Mouse (Mus musculus) kidney, adult 10 weeks (tissue): ENCODE measurements around the gene Gng13. TPM values are rescaled to one million over a fixed set of nuclear protein-coding genes. Genes with fewer than 3 reads are reported as not detected.

ENCODE experiments used
- polyA plus RNA-seq: library from polyadenylated mRNA; stranded (reverse); fragments of 350-450 nt; fragmentation: Illumina TruSeq; extraction: RNeasy Lipid Tissue Mini Kit (QIAGEN cat#74804); gene quantifications from one replicate; pipeline ENCODE4 v1.2.3, GENCODE M21; 2014; ENCODE audit warnings: low read depth, low replicate concordance

Gng13 gene
- not detected for polyA plus RNA-seq

GRCm38 (mm10) chr17:25716711-25717637 is at the start of gene Gng13:
Gene Gng13, plus strand, starts transcription at chr17:25717171.

GRCm38 (mm10) chr17:25727265-25728008 is 10.5 kb downstream of the Gng13 start, which contains the start of the genes Chtf18 and Rpusd1:
Gene Chtf18, minus strand, starts transcription at chr17:25727419.
Gene Rpusd1, plus strand, starts transcription at chr17:25727670.

GRCm38 (mm10) chr17:25735745-25736144 is 18.8 kb downstream of the Gng13 start, which contains the start of gene Mslnl:
Gene Mslnl, plus strand, starts transcription at chr17:25736042.

GRCm38 (mm10) chr17:25754241-25754640 is 37.3 kb downstream of the Gng13 start, which contains the start of gene Msln:
Gene Msln, minus strand, starts transcription at chr17:25754378.

Other genes starting within 250 kb of the Gng13 start
- gene Sstr5, start 219.9 kb upstream of the Gng13 start, polyA plus RNA-seq: not detected
- 0.24 TPM for gene Sox8, start 146.5 kb upstream of the Gng13 start, polyA plus RNA-seq
- gene Lmf1, start 138.1 kb upstream of the Gng13 start, polyA plus RNA-seq: 0.53 TPM
- gene Chtf18, start 10.2 kb downstream of the Gng13 start, polyA plus RNA-seq: not detected
- gene Rpusd1, start 10.5 kb downstream of the Gng13 start, polyA plus RNA-seq: not detected
- gene Mslnl, start 18.9 kb downstream of the Gng13 start, polyA plus RNA-seq: not detected
- gene Msln, start 37.2 kb downstream of the Gng13 start, polyA plus RNA-seq: not detected
- gene Narfl, start 56.6 kb downstream of the Gng13 start, polyA plus RNA-seq: 2.3 TPM
- not detected for gene Haghl, start 68.5 kb downstream of the Gng13 start, polyA plus RNA-seq
- not detected for gene Ccdc78, start 69.4 kb downstream of the Gng13 start, polyA plus RNA-seq
- gene Fam173a, start 75.7 kb downstream of the Gng13 start, polyA plus RNA-seq: not detected
- not detected for gene AC134908.4, start 78.5 kb downstream of the Gng13 start, polyA plus RNA-seq
- gene Metrn, start 80.0 kb downstream of the Gng13 start, polyA plus RNA-seq: 0.16 TPM
- gene Fbxl16, start 91.9 kb downstream of the Gng13 start, polyA plus RNA-seq: 0.77 TPM
- gene Wdr24, start 106.5 kb downstream of the Gng13 start, polyA plus RNA-seq: not detected
- 2.4 TPM for gene Jmjd8, start 111.7 kb downstream of the Gng13 start, polyA plus RNA-seq
- 5.1 TPM for gene Stub1, start 116.2 kb downstream of the Gng13 start, polyA plus RNA-seq
- not detected for gene Rhbdl1, start 120.1 kb downstream of the Gng13 start, polyA plus RNA-seq
- gene Gm20683, start 124.6 kb downstream of the Gng13 start, polyA plus RNA-seq: not detected
- 13.8 TPM for gene Rhot2, start 127.7 kb downstream of the Gng13 start, polyA plus RNA-seq
- 1.2 TPM for gene Wdr90, start 144.3 kb downstream of the Gng13 start, polyA plus RNA-seq
- 2.5 TPM for gene Mcrip2, start 151.6 kb downstream of the Gng13 start, polyA plus RNA-seq
- 56.3 TPM for gene Mettl26, start 157.9 kb downstream of the Gng13 start, polyA plus RNA-seq
- not detected for gene Wfikkn1, start 163.7 kb downstream of the Gng13 start, polyA plus RNA-seq
- gene Rab40c, start 202.6 kb downstream of the Gng13 start, polyA plus RNA-seq: 0.69 TPM
- 56.6 TPM for gene Pigq, start 227.8 kb downstream of the Gng13 start, polyA plus RNA-seq
- 1.2 TPM for gene Nhlrc4, start 227.8 kb downstream of the Gng13 start, polyA plus RNA-seq
- gene A930017K11Rik, start 235.4 kb downstream of the Gng13 start, polyA plus RNA-seq: not detected